Mouse (Mus musculus) embryo, embryonic 11.5 days (tissue): Measurements from ENCODE around the gene Pcx.

Source experiments
- DNase-seq: peaks from one replicate; pipeline ENCODE4 v3.0.0-alpha.2; 2012; ENCODE audit warnings: low read depth, low spot score

Gene Pcx

DNA sequence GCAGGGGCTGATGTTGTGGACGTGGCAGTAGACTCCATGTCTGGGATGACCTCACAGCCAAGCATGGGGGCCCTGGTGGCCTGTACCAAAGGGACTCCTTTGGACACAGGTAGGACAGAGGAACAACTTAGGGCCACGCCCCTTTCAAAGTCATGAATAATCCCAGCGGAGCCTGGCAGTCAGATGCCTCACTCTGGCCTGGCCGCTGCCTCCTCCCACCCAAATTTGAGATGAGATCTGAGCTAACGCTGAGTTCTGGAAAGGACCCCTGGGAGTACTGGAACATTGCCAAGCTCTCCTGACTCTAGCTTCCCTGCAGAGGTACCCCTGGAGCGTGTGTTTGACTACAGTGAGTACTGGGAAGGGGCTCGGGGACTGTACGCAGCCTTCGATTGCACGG lies 109.2 kb downstream of the Pcx start:
- no peak for DNase-seq

DNA sequence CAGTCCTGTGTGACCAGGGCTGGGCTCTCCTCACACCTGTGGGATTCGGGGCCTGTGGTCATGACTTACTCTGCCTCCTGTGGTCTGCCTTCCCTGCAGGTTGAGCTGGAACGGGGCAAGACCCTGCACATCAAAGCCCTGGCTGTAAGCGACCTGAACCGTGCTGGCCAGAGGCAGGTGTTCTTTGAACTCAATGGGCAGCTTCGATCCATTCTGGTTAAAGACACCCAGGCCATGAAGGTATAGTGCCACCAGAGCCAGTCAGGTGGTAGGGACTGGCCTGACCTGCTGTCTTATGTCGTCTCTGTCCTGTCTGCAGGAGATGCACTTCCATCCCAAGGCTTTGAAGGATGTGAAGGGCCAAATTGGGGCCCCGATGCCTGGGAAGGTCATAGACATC lies 110.4 kb downstream of the Pcx start:
- DNase-seq, result no peak

DNA sequence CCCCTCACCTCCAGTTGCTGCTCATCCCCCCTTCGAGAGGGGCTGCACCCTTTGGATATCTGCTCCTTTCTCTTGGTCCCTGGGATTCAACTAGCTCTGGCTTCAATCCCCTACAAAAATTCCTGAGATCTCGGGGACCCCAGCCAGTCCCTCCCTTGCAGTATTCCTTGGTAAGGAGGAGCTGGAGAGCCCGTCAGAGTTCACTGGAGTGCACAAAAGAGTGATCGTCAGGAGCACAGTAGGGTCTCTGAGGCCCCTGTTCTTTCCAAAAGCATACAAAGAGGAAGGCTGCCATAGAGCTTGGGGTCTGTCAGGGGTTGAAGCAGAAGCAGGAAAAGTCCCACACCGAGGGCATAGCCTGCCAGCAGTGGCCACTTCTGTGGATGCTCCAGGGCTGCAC lies 112.5 kb downstream of the Pcx start:
- no peak for DNase-seq

GRCm38 (mm10) chr19:4623419-4623818 lies 113.1 kb downstream of the Pcx start:
- DNase-seq, result no peak

GRCm38 (mm10) chr19:4624006-4624405 lies 113.7 kb downstream of the Pcx start:
- DNase-seq, result no peak

GRCm38 (mm10) chr19:4624406-4625178 lies 114.3 kb downstream of the Pcx start:
- DNase-seq, result no peak

DNA sequence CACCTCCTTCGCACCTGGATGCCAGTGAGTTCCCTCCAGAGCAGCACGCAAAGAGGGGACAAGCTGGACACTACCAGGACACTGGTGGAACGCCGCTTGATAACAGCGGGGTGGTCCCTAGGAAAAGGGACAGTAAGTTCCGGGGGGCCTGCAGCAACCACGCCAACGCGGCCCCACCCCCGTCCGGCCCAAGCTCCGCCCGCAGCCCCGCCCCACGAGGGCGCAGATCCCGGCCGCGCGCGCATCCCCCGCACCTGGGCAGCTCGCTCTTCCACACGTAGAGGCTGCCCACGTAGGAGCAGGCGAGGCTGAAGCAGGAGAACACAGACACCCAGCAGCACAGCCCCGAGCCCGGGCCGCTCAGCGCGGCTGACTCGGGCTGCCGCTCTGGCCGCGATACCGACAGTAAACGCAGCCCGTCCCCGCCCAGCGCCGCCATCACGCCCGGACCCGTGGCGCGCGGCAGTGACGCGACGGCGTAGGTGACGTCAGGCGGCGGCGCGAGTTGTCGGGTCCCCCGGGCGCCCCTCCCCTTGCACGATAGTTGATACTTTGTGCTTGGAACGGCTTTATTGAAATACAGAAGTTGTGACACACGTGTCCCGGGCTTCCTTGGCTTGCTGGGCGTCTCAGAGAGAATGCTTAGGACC lies 115.0 kb downstream of the Pcx start, which contains the start of gene Rce1:
TSS of gene Rce1 (minus strand) at position 463 of the 650 bp plus-strand sequence.
- DNase-seq, result peak; percentile 85

- no peak for DNase-seq
These were observed 115.7 kb downstream of the Pcx start for GRCm38 (mm10) chr19:4625829-4626535.

DNA sequence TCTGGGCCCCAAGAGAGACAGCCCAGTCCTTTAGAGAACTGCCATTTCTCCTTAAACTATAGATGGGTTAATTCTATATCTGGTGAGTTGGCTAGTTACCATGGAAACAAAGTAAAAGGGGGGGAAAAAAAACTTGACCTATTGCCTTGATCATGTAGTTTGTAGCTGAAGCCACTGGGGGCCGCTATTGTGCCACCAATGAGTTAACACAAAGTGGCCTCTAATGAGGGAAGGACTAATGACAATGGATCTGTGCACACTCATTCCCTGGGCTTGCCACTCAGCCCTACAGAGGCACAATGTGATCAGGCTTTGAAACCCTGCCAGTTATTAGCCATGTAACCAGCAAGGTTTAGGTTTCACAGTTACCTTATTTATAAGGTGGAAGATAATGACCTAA lies 118.5 kb downstream of the Pcx start:
- no peak for DNase-seq

DNA sequence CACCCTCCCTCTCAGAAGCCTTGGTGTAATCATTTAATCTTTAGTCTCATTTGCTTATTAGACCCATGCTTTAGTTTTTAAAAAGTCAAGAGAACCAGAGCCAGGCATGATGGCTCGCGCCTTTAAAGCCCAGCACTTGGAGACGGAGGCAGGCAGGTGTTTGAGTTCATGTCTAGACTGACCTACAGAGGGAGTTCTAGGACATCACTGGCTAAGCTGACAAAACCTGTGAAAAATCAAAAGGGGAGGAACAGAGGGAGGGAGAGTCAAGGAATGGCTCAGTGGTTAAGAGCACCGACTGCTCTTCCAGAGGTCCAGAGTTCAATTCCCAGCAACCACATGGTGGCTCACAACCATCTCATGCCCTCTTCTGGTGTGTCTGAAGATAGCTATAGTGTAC lies 125.7 kb downstream of the Pcx start:
- no peak for DNase-seq

DNA sequence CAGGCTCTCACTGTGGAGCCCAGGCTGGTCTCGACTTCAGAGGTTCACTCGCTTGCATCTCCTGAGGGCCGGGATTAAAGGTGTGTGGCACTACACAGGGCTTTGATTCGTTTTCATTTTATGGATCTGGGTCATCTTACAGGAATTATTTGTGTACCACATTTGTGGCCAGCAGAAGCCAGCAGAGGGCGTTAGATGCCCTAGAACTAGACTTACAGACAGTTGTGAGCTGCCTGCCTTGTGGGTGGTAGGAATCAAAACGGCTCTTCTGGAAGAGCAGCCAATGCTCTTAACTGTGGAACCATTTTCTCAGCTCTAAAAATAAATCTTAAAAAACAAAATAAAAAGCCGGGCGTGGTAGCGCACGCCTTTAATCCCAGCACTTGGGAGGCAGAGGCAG lies 134.0 kb downstream of the Pcx start:
- no peak for DNase-seq

DNA sequence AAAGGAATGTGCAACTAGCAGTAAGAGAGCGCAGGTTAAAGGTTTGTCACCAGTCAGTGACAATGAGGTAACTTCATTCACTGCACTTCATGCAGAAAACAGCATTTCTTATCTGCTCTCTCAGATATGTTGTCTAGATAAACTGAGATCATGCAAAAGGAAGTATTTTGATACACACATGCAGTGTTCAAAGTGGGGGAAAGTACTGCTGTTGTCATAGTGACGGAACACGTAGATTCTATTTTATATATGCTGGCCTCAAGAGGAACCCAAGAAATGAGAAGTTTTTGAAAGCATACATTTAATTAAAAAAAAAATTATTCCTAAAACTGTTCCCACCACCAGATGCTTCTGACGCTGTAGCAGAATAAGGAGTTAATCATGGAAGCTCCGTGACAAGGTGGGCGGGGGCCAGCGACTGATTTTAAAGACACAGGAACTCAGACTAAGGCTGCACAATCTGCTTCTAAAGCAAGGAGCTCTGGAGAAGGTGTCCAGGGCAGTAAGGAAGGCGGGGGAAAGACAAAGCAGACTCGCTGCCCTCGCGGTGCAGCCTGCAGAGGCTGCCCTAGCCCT lies 136.7 kb downstream of the Pcx start:
- DNase-seq, result no peak

DNA sequence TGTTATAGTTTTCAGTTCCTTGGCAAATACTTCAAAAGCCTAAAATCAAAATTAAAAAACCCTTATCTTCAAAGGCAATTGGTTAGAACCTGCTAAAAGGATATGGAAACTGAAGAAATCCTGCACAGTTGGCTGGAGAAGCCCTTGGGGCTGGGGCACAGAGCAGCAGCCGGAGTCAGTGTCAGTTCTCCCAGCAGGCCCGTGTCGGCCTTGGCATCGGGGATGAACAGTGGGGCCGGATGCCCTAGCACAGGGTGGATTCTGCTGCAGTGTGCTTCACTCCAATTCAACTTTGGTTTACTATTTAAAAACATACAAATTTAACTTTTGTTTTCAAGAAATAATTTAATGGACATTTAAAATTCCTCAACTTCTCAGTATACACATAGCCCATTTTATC lies 147.9 kb downstream of the Pcx start:
- no peak for DNase-seq

DNA sequence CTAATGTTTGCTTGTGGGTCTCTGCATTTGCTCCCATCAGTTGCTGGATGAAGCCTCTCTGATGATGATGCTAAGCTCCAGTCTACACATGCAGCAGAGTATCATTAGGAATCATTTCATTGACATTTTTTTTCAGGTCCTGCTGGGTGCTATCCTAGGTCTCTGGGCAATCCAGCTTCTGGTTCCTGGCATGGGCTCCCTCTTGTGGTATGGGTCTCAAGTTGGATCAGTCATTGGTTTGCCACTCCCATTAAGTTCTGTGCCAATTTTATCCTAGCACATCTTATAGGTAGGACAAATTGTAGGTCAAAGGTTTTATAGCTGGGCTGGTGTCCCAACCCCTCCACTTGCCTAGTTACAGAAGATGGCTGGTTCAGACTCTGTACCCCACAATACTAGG lies 156.5 kb downstream of the Pcx start:
- no peak for DNase-seq

DNA sequence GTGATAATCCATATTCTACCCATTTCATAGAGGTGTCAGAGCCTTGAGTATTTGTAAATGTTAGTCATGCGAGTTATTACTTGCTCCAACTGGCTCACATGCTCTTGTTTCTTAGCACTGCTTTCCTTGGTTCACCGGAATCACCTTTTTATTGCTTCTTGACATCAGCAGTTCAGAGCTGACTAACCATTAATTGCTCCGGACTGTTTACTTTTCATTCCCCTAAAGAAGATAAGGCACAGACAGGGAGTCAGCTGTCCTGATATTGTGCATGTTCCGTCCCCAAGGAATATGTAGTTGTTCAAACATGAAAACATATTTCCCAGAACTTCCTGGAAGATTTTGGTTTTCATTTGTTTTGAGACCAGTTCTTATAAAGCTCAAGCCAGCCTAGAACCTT lies 160.5 kb downstream of the Pcx start:
- no peak for DNase-seq
